Mouse (Mus musculus) midbrain, embryonic 11.5 days (tissue): Measurements from ENCODE around the gene Gls2. TPM values are rescaled to one million over a fixed set of nuclear protein-coding genes. Genes with fewer than 3 reads are reported as not detected.

ENCODE experiments used
- ATAC-seq: fragments of 200-750 bp; cut with Nextera tagmentation; 2 replicates; pipeline ENCODE4 v1.8.0; 2017; ENCODE audit warnings: moderate TSS enrichment, moderate library complexity; ENCODE audit not compliant: low FRiP score
- DNase-seq: peaks from one replicate; pipeline ENCODE4 v3.0.0; 2015; ENCODE audit warnings: low spot score; ENCODE audit errors: missing footprints
- H3K27ac ChIP-seq: fragments of 300-500 bp; sonication (generic); 2 replicates; pipeline ENCODE4 v1.5.1; 2014; ENCODE audit warnings: low read depth, low read length
- H3K27me3 ChIP-seq: fragments of 300-500 bp; sonication (generic); 2 replicates; pipeline ENCODE4 v1.6.1; 2014; ENCODE audit warnings: mild to moderate bottlenecking, low read length, moderate library complexity, mixed read lengths; ENCODE audit not compliant: control insufficient read depth, insufficient read depth
- H3K36me3 ChIP-seq: fragments of 300-500 bp; sonication (generic); 2 replicates; pipeline ENCODE4 v1.6.1; 2014; ENCODE audit warnings: mild to moderate bottlenecking, low read length, moderate library complexity, mixed read lengths; ENCODE audit not compliant: control insufficient read depth, insufficient read depth
- H3K4me1 ChIP-seq: fragments of 300-500 bp; sonication (generic); 2 replicates; pipeline ENCODE4 v1.6.1; 2014; ENCODE audit warnings: low read length; ENCODE audit not compliant: control insufficient read depth, insufficient read depth
- H3K4me2 ChIP-seq: fragments of 300-500 bp; sonication (generic); 2 replicates; pipeline ENCODE4 v1.6.1; 2014; ENCODE audit warnings: mild to moderate bottlenecking, moderate library complexity
- H3K4me3 ChIP-seq: fragments of 300-500 bp; sonication (generic); 2 replicates; pipeline ENCODE4 v1.5.1; 2014; ENCODE audit warnings: low read depth, low read length
- H3K9ac ChIP-seq: fragments of 300-500 bp; sonication (generic); 2 replicates; pipeline ENCODE4 v1.6.1; 2014; ENCODE audit warnings: low read length
- H3K9me3 ChIP-seq: fragments of 300-500 bp; sonication (generic); 2 replicates; pipeline ENCODE4 v1.6.1; 2016; ENCODE audit warnings: low read length; ENCODE audit not compliant: control insufficient read depth
- WGBS: fragments of 180-500 bp; shearing (Covaris S2); extraction: QIAGEN DNeasy Blood & Tissue Kit; methylation state at CpG from one replicate; pipeline ENCODE4 v1.1.7; 2014; 5-methylcytosine and 5-hydroxymethylcytosine counted together
- polyA plus RNA-seq: library from polyadenylated mRNA; unstranded; fragments of >200 nt; fragmentation: Nextera tagmentation; extraction: Ambion mirVana; gene quantifications from 2 replicates; pipeline ENCODE4 v1.2.1, GENCODE M21; 2014

The Gls2 gene
- polyA plus RNA-seq, 1 experiment from 2014 or later = 0.82 TPM

DNA sequence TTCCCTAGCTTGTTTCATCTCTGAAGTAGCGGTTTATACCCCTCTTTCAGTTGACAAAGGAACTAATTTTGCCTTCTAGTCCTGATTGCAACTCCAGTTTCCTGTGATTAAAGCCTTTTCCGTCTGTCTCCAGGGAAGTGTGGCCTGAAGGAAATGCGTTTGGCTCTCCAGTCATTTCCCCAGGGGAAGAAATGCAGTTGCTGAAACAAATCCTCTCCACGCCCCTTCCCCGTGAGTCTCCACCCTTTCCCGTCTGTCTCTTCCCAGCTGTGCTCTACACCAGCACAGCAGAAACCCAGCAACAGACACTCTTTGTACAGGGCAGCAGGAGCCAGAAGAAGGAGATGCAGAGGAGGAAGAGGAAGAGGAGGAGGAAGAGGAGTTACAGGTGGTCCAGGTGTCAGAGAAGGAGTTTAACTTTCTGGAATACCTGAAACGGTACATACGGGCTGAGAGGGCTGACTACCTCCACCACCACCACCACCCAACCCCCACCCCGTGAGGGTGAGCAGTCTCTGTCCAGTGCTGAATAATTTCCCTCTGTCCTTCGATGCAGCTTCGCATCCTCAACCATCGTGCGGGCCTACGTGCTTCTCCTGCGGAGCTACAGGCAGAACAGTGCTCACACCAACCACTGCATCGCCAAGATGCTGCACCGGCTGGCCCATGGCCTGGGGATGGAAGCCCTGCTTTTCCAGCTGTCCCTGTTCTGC lies 52.9 kb downstream of the Gls2 start:
- no peaks in the 10 kb centered on the region for H3K9me3 ChIP-seq
- H3K27ac ChIP-seq = no peak overlapping the region
- no peaks in the 10 kb centered on the region for H3K27me3 ChIP-seq
- H3K36me3 ChIP-seq = peaks cover 42% of the 10 kb centered on the region
- H3K4me1 ChIP-seq = no peaks in the 10 kb centered on the region
- H3K4me2 ChIP-seq = no peak overlapping the region
- WGBS = 85% methylated on average over 17 of the region's 17 CpGs
- DNase-seq (no peak), ATAC-seq (no peak)
- H3K9ac ChIP-seq = no peak overlapping the region
- H3K4me3 ChIP-seq = no peak overlapping the region

DNA sequence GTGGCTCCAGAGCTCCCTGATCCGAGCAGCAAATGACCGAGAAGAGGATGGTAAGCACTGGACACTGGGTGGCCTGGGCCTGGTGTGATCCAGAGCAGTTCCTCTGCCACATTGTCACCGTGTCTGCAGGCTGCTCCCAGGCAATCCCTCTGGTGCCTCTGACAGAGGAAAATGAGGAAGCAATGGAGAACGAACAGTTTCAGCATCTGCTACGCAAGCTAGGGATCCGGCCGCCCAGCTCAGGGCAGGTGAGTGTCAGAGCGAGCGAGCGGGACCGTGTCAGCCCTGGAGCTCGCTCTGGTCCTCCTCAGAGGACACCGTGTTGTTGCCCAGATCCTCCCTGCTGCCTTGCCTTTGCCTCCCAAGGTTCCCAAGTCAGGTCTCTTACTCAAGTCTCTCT lies 56.3 kb downstream of the Gls2 start:
- Histone ChIP-seq H3K9me3 (no peaks in the 10 kb centered on the region), H3K27ac (no peak overlapping the region), H3K27me3 (no peaks in the 10 kb centered on the region), H3K4me3 (no peak overlapping the region), H3K4me1 (no peaks in the 10 kb centered on the region), H3K4me2 (no peak overlapping the region), H3K36me3 (peaks cover 29% of the 10 kb centered on the region), H3K9ac (no peak overlapping the region)
- no peak for ATAC-seq
- 94% methylated on average over 13 of the region's 13 CpGs for WGBS
- DNase-seq = no peak

DNA sequence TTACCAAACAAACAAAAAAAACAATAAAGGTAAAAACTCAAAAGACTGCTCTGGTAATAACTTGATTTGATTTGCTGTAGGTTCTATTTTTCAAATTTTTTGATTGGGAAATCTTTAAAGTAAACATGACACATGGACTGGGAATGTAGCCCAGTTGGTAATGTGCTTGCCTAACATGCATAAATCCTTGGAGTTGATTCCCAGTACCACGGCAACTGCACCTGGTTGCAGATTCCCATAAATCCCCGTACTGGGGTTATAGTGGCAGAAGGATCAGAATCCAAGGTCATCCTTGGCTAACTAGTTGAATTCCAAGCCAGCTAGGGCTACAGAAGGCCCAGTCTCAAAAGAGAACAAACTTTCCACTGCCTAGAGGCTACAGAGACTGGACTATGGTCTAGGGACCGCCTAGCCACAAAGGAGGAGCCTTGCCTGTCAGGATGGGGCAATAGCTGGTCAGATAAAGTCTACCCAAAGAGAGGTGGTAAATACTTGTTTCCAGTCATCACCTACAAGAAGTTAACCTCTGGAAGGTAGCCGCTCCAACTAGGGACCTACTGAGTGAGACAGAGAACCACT lies 59.5 kb downstream of the Gls2 start, which contains the start of gene Apon:
TSS of gene Apon (plus strand) at position 420 of the 579 bp plus-strand sequence.
- H3K4me3 ChIP-seq = no peak within 1 kb of the TSS
- 88% methylated on average over 4 of the region's 4 CpGs for WGBS
- H3K27me3 ChIP-seq = no peaks in the 10 kb centered on the region
- no peak within 1 kb of the TSS for H3K9ac ChIP-seq
- H3K36me3 ChIP-seq = peaks cover 12% of the 10 kb centered on the region
- H3K4me1 ChIP-seq = no peaks in the 10 kb centered on the region
- no peak for DNase-seq
- ATAC-seq = no peak
- no peak within 1 kb of the TSS for H3K4me2 ChIP-seq
- no peaks in the 10 kb centered on the region for H3K9me3 ChIP-seq
- H3K27ac ChIP-seq = no peak within 1 kb of the TSS

DNA sequence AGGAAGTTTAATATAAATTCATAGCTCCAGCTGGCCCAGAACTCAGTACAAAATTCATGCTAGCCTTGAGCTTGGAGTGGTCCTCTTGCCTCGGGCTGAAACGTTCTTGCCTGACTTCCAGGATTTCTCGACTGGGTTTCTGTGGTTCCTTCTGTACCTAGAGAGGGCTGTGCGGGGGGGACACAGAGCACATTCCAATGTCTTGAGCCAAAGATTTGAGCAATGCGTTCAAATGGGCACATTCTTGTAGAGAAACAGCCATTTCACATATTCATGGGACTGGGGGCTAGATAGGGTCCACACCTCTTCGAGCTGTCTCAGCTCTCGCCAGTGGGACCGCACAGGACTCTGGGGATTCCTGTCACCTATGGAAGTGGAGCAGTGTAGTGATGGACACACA lies 61.7 kb downstream of the Gls2 start:
- H3K27me3 ChIP-seq = no peaks in the 10 kb centered on the region

DNA sequence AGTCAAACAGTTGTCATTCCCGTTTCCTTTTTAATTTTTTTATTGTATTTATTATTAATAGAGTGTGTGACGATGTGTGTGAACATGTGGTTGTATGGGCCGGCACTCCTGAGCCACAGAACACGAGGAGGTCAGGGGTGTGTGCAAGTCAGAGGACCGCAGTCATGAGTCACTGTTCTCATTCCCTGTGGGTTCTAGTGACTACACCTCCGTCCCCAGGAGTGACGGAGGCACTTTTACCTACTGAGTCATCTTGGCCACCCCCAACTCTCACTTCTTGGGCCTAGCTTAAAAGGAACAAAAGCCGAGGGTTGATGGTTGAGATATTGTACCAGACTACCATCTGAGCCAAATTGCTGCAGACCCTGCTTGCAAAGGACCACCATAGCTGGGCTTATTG lies 62.1 kb downstream of the Gls2 start:
- no peak for ATAC-seq
- Histone ChIP-seq H3K9me3 (no peaks in the 10 kb centered on the region), H3K4me3 (no peak overlapping the region), H3K36me3 (peaks cover 4% of the 10 kb centered on the region; the same call in 1 of the 2 replicates), H3K9ac (no peak overlapping the region), H3K27me3 (no peaks in the 10 kb centered on the region), H3K4me2 (no peak overlapping the region), H3K27ac (no peak overlapping the region), H3K4me1 (no peaks in the 10 kb centered on the region)
- WGBS = 91% methylated on average over 8 of the region's 8 CpGs
- DNase-seq = no peak

More for the DNA sequence above, 61.7 kb downstream of the Gls2 start:
- Histone ChIP-seq H3K4me2 (no peak overlapping the region), H3K36me3 (peaks cover 4% of the 10 kb centered on the region), H3K9me3 (no peaks in the 10 kb centered on the region), H3K4me3 (no peak overlapping the region), H3K27ac (no peak overlapping the region), H3K9ac (no peak overlapping the region), H3K4me1 (no peaks in the 10 kb centered on the region)
- ATAC-seq = no peak
- DNase-seq = no peak
- WGBS = 87% methylated on average over 8 of the region's 8 CpGs

DNA sequence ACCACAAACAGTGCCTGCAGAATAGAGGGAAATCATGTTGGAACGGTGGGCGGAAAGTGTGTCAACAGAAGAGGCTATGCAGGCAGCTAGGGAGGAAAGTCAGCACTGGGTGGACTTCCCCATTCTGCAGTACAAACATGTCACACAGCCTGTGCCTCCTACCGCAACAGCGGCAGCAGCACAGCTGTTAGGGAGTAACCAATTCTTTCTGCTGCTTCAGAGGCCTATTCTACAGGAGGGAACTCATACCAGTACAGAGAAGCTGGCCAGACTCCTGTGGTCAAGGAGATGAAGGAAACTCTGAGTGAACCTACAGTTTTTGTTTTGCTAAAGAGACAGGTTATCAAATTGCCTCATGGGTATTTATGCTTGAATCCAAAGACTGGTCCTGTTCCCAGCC lies 64.7 kb downstream of the Gls2 start:
- DNase-seq (no peak), ATAC-seq (no peak)
- no peak overlapping the region for H3K27ac ChIP-seq
- H3K27me3 ChIP-seq = no peaks in the 10 kb centered on the region
- WGBS = 86% methylated on average over 4 of the region's 4 CpGs
- H3K9ac ChIP-seq = no peak overlapping the region
- no peaks in the 10 kb centered on the region for H3K4me1 ChIP-seq
- H3K36me3 ChIP-seq = no peaks in the 10 kb centered on the region
- H3K9me3 ChIP-seq = no peaks in the 10 kb centered on the region
- H3K4me2 ChIP-seq = no peak overlapping the region
- no peak overlapping the region for H3K4me3 ChIP-seq

Other genes with a start within 250 kb of the Gls2 start
- gene Hsd17b6, start 186.8 kb upstream of the Gls2 start, polyA plus RNA-seq = not detected in 2 replicates
- 106 and 107 TPM in 2 replicates for gene Prim1, start 179.3 kb upstream of the Gls2 start, polyA plus RNA-seq
- 915 and 936 TPM in 2 replicates for gene Naca, start 158.9 kb upstream of the Gls2 start, polyA plus RNA-seq
- 686 and 692 TPM in 2 replicates for gene Ptges3, start 135.5 kb upstream of the Gls2 start, polyA plus RNA-seq
- gene Atp5b, start 111.2 kb upstream of the Gls2 start, polyA plus RNA-seq = 2,316 and 2,383 TPM in 2 replicates
- 20.2 and 21.0 TPM in 2 replicates for gene Baz2a, start 102.9 kb upstream of the Gls2 start, polyA plus RNA-seq
- 19.7 TPM in 2 replicates for gene Rbms2, start 14.2 kb upstream of the Gls2 start, polyA plus RNA-seq
- gene Spryd4, start 17.4 kb downstream of the Gls2 start, polyA plus RNA-seq = 25.7 and 27.5 TPM in 2 replicates
- gene Mip, start 31.4 kb downstream of the Gls2 start, polyA plus RNA-seq = 0.12 TPM in 1 of 2 replicates, not detected in the other
- gene Timeless, start 37.6 kb downstream of the Gls2 start, polyA plus RNA-seq = 48.1 and 52.5 TPM in 2 replicates
- 0.22 and 0.57 TPM in 2 replicates for gene Apon, start 59.6 kb downstream of the Gls2 start, polyA plus RNA-seq
- gene Apof, start 74.2 kb downstream of the Gls2 start, polyA plus RNA-seq = not detected in 2 replicates
- gene Stat2, start 76.1 kb downstream of the Gls2 start, polyA plus RNA-seq = 14.9 and 16.7 TPM in 2 replicates
- gene Il23a, start 104.3 kb downstream of the Gls2 start, polyA plus RNA-seq = not detected in 2 replicates
- gene Pan2, start 108.9 kb downstream of the Gls2 start, polyA plus RNA-seq = 37.2 and 37.5 TPM in 2 replicates
- gene Cnpy2, start 128.0 kb downstream of the Gls2 start, polyA plus RNA-seq = 222 and 239 TPM in 2 replicates
- 236 and 248 TPM in 2 replicates for gene Cs, start 143.3 kb downstream of the Gls2 start, polyA plus RNA-seq
- 23.1 and 23.4 TPM in 2 replicates for gene Coq10a, start 174.5 kb downstream of the Gls2 start, polyA plus RNA-seq
- 7.5 and 8.6 TPM in 2 replicates for gene Ankrd52, start 182.7 kb downstream of the Gls2 start, polyA plus RNA-seq
- not detected in 2 replicates for gene Slc39a5, start 206.8 kb downstream of the Gls2 start, polyA plus RNA-seq
- gene Nabp2, start 217.0 kb downstream of the Gls2 start, polyA plus RNA-seq = 131 and 154 TPM in 2 replicates
- 43.1 and 43.8 TPM in 2 replicates for gene Rnf41, start 217.2 kb downstream of the Gls2 start, polyA plus RNA-seq